14 mouse cellular contexts compared by ENCODE assay signal in the genomic region with DNA sequence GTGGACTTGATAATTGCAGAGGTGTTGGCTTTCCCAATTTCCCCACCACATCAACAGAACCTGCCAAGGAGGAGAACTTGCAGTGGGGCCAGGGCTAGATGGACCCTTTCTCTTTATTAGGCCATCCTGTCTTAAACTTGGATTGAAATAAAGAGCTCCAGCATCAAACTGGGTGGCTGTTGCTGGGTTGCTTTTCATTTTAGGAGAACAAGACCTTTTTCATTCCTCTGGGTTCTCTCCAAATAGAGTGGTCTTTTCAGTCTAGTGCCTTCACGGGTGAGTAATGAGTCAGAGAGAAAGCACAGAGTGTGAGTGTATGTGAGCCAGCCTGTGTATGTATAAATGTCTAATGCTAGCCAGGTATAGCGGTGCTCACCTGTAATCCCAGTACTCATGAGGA. TPM values are rescaled to one million over a fixed set of nuclear protein-coding genes. Genes with fewer than 3 reads are reported as not detected.
A peak's percentile ranks its signal among the peaks of the same experiment; 100 is the strongest.
DNase-seq lines count a peak whose midpoint lies in the region; ATAC-seq and TF ChIP-seq lines count a peak whose summit lies in the region.
"Had no signal": no experiment of that assay in that cellular context is flagged by ENCODE, and none has a peak within 500 bp of the region (broad histone marks: within the 10 kb centered on the region; RNA-seq: fewer than 3 reads in every experiment).

No protein-coding gene starts in this region.

- intact Hi-C loops in left cerebral cortex, postnatal 4 days (cut with DNase I), result no loop called here

- ATAC-seq in frontal cortex, adult (ENCODE audit: low TSS enrichment), result peak; percentile 31; the same call in 1 of the 2 replicates
- ATAC-seq in heart, postnatal 0 days (ENCODE audit: insufficient read depth, low read depth), result peak; percentile 14; the same call in 1 of the 2 replicates
- no peak for ATAC-seq in heart, embryonic 11.5 days (replicated peaks; ENCODE audit: insufficient number of reproducible peaks, low FRiP score, low TSS enrichment)
- ATAC-seq: intestine, embryonic 16.5 days had no signal

- no peak overlapping the region for H3K4me2 ChIP-seq in heart, postnatal 0 days (ENCODE audit: low read depth, low read length)
- H3K4me2 ChIP-seq in heart, embryonic 11.5 days, result no peak overlapping the region
- H3K4me2 ChIP-seq: liver, embryonic 15.5 days had no signal

- no peaks in the 10 kb centered on the region for H3K36me3 ChIP-seq in heart, postnatal 0 days (replicated peaks; ENCODE audit: control insufficient read depth, insufficient read depth, low read length)
- H3K36me3 ChIP-seq in heart, embryonic 11.5 days (ENCODE audit: control insufficient read depth, insufficient read depth, low read length), result no peaks in the 10 kb centered on the region
- H3K36me3 ChIP-seq: liver, embryonic 15.5 days had no signal

- no peaks in the 10 kb centered on the region for H3K9me3 ChIP-seq in heart, postnatal 0 days (replicated peaks; ENCODE audit: control insufficient read depth, low read length)
- no peaks in the 10 kb centered on the region for H3K9me3 ChIP-seq in heart, embryonic 11.5 days (replicated peaks; ENCODE audit: control insufficient read depth, low read length)
- H3K9me3 ChIP-seq: liver, embryonic 15.5 days had no signal

- no peak overlapping the region for H3K4me3 ChIP-seq in heart, postnatal 0 days (ENCODE audit: low read depth, low read length)
- H3K4me3 ChIP-seq in heart, embryonic 11.5 days (ENCODE audit: low read depth, low read length), result no peak overlapping the region
- H3K4me3 ChIP-seq: liver, embryonic 15.5 days had no signal

- H3K4me1 ChIP-seq in heart, postnatal 0 days (ENCODE audit: control insufficient read depth, insufficient read depth), result 0 out of 2 replicates have a peak, but pooled peaks cover 5% of the 10 kb centered on the region
- peaks cover 9% of the 10 kb centered on the region for H3K4me1 ChIP-seq in heart, embryonic 11.5 days (ENCODE audit: control insufficient read depth, insufficient read depth, low read length)

- no peak overlapping the region for H3K9ac ChIP-seq in heart, postnatal 0 days (replicated peaks; ENCODE audit: low read depth, low read length)
- H3K9ac ChIP-seq in heart, embryonic 11.5 days (ENCODE audit: low read depth, low read length), result no peak overlapping the region
- H3K9ac ChIP-seq: liver, embryonic 15.5 days had no signal

- TF ChIP-seq EP300 in heart, postnatal 0 days (IDR thresholded peaks at IDR 0.05; ENCODE audit: low read depth), result no peak

- no peak for DNase-seq in frontal cortex, postnatal 10 days (ENCODE audit: low spot score in 2 of 2)
- DNase-seq in heart, postnatal 0 days (ENCODE audit: low spot score), result no peak
- DNase-seq in left cerebral cortex, adult 9 months (ENCODE audit: low spot score in 2 of 2), result peak; percentile 16 to 27
- DNase-seq in left cerebral cortex, postnatal 4 days, result no peak
- peak; percentile 37 to 49 for DNase-seq in right cerebral cortex, postnatal 10 days (ENCODE audit: low spot score in 2 of 2)
- no peak for DNase-seq in right cerebral cortex, adult 18-20 months
- DNase-seq: cerebellum, adult 9-10 months; midbrain, embryonic 14.5 days; retina, postnatal 1 day; thymus, adult 18-20 months had no signal

- H3K27ac ChIP-seq in heart, postnatal 0 days (ENCODE audit: low read depth), result no peak overlapping the region
- H3K27ac ChIP-seq in heart, embryonic 11.5 days (ENCODE audit: low read depth, low read length), result no peak overlapping the region
- H3K27ac ChIP-seq: liver, embryonic 15.5 days had no signal

- WGBS in heart, postnatal 0 days, result 76% methylated on average over 2 of the region's 2 CpGs
- 73% methylated on average over 2 of the region's 2 CpGs for WGBS in heart, embryonic 11.5 days (ENCODE audit: insufficient replicate concordance)

- no peaks in the 10 kb centered on the region for H3K27me3 ChIP-seq in heart, postnatal 0 days (ENCODE audit: control insufficient read depth, insufficient read depth, low read length)
- no peaks in the 10 kb centered on the region for H3K27me3 ChIP-seq in heart, embryonic 11.5 days (ENCODE audit: control insufficient read depth, insufficient read depth, low read length)
- H3K27me3 ChIP-seq: liver, embryonic 15.5 days had no signal

- TF ChIP-seq CTCF in heart, postnatal 0 days (IDR thresholded peaks at IDR 0.05; ENCODE audit: low read depth), result no peak

RNA-seq across cellular contexts. Expression of a gene that starts 24.4 kb away (rescaled TPM):
- 11.3 and 17.7 TPM in 2 replicates for total RNA-seq in heart, postnatal 0 days (2014; rRNA removed; ENCODE audit: low replicate concordance)
- 18.4 and 20.2 TPM in 2 replicates for polyA plus RNA-seq in heart, postnatal 0 days (2015; fragmentation: Nextera tagmentation; extraction: Ambion mirVana)
- 31.0 and 37.6 TPM in 2 replicates for polyA plus RNA-seq in heart, embryonic 11.5 days (2014; fragmentation: Nextera tagmentation; extraction: Ambion mirVana)
- total RNA-seq in left cerebral cortex, postnatal 4 days (2021), result 10 to 100 TPM; 61.0 to 67.1 TPM

Comparison
In these comparisons a context has a peak if more than half of its experiments do, and no peak if none do; other contexts are left out.
1. DNase-seq: peak in left cerebral cortex, adult 9 months (2 of 2) and right cerebral cortex, postnatal 10 days (2 of 2); none in frontal cortex, postnatal 10 days (0 of 2), heart, postnatal 0 days (single experiment), left cerebral cortex, postnatal 4 days (single experiment) and right cerebral cortex, adult 18-20 months (single experiment).